Mouse (Mus musculus) testis, adult 2 months (tissue): Measurements from ENCODE around the gene Aven. TPM values are rescaled to one million over a fixed set of nuclear protein-coding genes. Genes with fewer than 3 reads are reported as not detected.

Source experiments
- H3K27ac ChIP-seq: fragments of 200-500 bp; 2 replicates; pipeline ENCODE4 v1.5.1; 2012; ENCODE audit warnings: low read depth, low read length; ENCODE audit not compliant: control insufficient read depth, insufficient read depth
- H3K27me3 ChIP-seq: fragments of 200-500 bp; 2 replicates; pipeline ENCODE4 v1.6.1; 2012; ENCODE audit warnings: mild to moderate bottlenecking, low read length, moderate library complexity; ENCODE audit not compliant: control insufficient read depth, insufficient read depth
- H3K36me3 ChIP-seq: fragments of 200-500 bp; 2 replicates; pipeline ENCODE4 v1.6.1; 2012; ENCODE audit warnings: mild to moderate bottlenecking, low read length; ENCODE audit not compliant: control insufficient read depth, insufficient read depth
- H3K4me1 ChIP-seq: fragments of 200-500 bp; 2 replicates; pipeline ENCODE4 v1.6.1; 2012; ENCODE audit warnings: low read length; ENCODE audit not compliant: control insufficient read depth, insufficient read depth
- H3K4me3 ChIP-seq: fragments of 200-500 bp; 2 replicates; pipeline ENCODE4 v1.5.1; 2012; ENCODE audit warnings: low read depth, mild to moderate bottlenecking, low read length, moderate library complexity, mixed read lengths; ENCODE audit not compliant: control insufficient read depth
- CTCF ChIP-seq: fragments of 200-500 bp; IDR thresholded peaks from 2 replicates; pipeline ENCODE4 v1.5.1; 2012; ENCODE audit warnings: low read depth, mild to moderate bottlenecking, inconsistent platforms, low read length, moderate library complexity; ENCODE audit not compliant: control insufficient read depth, insufficient read depth, insufficient replicate concordance
- POLR2A ChIP-seq: fragments of 200-500 bp; IDR thresholded peaks from 2 replicates; pipeline ENCODE4 v1.6.1; 2012; ENCODE audit warnings: low read depth, mild to moderate bottlenecking, inconsistent platforms, low read length, moderate library complexity; ENCODE audit not compliant: control insufficient read depth
- polyA plus RNA-seq: library from polyadenylated mRNA; depleted of rRNA; stranded (reverse); fragments of >200 nt; gene quantifications from 2 replicates; pipeline ENCODE4 v1.2.3, GENCODE M21; 2012

Gene Aven
- polyA plus RNA-seq, 1 experiment = 155 TPM

DNA sequence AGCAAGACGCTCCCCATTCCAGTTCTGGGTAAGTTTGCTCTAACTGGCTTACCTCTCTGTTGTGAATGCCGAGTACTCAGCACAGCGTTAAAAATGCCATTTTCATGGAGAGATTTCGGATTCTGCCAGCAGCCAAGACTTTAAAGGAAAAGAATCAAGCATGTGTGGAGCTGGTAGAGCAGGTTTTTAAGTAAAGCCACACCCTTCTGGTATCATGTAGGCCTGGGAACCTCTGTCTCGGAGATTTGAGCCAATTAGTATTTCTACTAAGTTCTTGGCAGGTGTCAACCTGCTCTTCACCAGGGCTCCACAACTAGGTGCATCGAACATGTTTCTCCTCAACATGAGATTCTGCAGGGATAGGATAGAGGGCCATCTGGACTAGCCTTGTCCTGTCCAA lies 16.2 kb upstream of the Aven start:
- Histone ChIP-seq H3K27ac (no peak overlapping the region), H3K4me1 (peaks cover 6% of the 10 kb centered on the region; the same call in 1 of the 2 replicates), H3K27me3 (no peaks in the 10 kb centered on the region), H3K4me3 (no peak overlapping the region), H3K36me3 (no peaks in the 10 kb centered on the region)
- TF ChIP-seq CTCF (no peak), POLR2A (no peak)

- Histone ChIP-seq H3K36me3 (no peaks in the 10 kb centered on the region), H3K4me3 (peak within 1 kb of the TSS; percentile 32), H3K27me3 (no peaks in the 10 kb centered on the region), H3K4me1 (peaks cover 6% of the 10 kb centered on the region; the same call in 1 of the 2 replicates), H3K27ac (no peak within 1 kb of the TSS)
- TF ChIP-seq CTCF (no peak), POLR2A (no peak)
These were observed 12.1 kb upstream of the Aven start, which contains the start of gene Chrm5 for GRCm38 (mm10) chr2:112480669-112481068. Chrm5 (minus strand) TSS chr2:112480769.

DNA sequence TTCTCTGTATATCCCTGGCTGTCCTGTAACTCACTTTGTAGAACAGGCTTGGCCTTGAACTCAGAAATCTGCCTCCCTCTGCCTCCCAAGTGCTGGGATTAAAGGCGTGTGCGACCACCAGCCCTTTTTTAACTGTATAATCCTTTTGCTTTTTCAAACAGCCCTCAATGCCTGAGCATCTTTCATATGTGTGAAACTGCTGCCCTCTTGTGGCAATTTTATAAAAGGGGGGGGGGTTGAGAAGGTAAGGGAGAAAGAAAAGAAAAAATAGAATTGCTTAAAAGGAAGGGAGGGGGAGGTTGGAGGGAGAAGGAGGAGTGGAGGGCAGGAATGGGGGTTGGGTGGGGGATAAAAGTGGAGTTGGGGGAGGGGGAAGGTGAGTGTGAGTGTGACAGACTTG lies 11.2 kb upstream of the Aven start:
- no peak for TF ChIP-seq CTCF
- no peak for TF ChIP-seq POLR2A
- no peak overlapping the region for H3K4me3 ChIP-seq

GRCm38 (mm10) chr2:112482533-112483333 lies 10.0 kb upstream of the Aven start:
- Histone ChIP-seq H3K27ac (no peak overlapping the region), H3K4me1 (peaks cover 6% of the 10 kb centered on the region; the same call in 1 of the 2 replicates), H3K4me3 (no peak overlapping the region), H3K27me3 (no peaks in the 10 kb centered on the region), H3K36me3 (no peaks in the 10 kb centered on the region)
- TF ChIP-seq CTCF (no peak), POLR2A (no peak)

More for the DNA sequence above, 11.2 kb upstream of the Aven start:
- Histone ChIP-seq H3K36me3 (no peaks in the 10 kb centered on the region), H3K27ac (no peak overlapping the region), H3K27me3 (no peaks in the 10 kb centered on the region), H3K4me1 (peaks cover 6% of the 10 kb centered on the region; the same call in 1 of the 2 replicates)

DNA sequence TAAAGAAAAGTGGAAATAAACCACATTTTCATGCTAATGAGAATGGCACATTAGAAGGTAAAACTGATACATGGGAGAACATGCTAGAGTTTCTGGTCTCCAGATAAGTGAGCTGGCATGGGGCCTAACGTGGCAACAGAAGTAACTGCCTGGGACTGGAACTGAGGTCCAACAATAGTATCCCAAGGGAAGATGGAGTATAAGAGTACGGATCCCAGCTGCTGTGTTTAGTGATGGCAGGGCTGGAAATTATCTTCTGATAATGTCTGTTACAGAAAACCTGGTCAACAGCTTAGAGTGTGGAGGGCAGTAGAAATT lies 9.5 kb upstream of the Aven start:
- no peak for TF ChIP-seq CTCF
- no peak for TF ChIP-seq POLR2A

DNA sequence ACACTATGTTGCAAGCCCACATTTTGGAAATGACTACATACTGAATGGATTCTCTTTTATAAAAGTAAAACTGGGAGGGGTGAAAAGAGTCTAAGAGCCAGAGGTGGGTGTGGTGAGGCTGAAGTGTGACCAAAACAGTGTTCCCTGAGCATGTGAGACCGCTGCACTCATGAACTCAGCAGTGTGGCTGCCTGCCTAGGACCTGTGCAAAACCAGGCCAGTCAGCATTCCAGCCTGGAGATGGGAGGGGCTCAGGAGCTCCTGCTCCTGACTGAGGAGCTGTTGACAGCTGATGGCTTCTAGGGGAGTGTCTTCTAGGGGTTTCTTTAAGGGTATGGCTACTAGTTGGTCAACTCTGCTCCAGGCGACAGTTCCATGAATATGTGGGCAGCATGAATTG lies 7.9 kb upstream of the Aven start:
- H3K36me3 ChIP-seq = no peaks in the 10 kb centered on the region
- no peak overlapping the region for H3K4me3 ChIP-seq
- peaks cover 5% of the 10 kb centered on the region; the same call in 1 of the 2 replicates for H3K4me1 ChIP-seq
- no peak overlapping the region for H3K27ac ChIP-seq
- no peaks in the 10 kb centered on the region for H3K27me3 ChIP-seq
- no peak for TF ChIP-seq CTCF
- no peak for TF ChIP-seq POLR2A

More for the DNA sequence above, 9.5 kb upstream of the Aven start:
- H3K4me1 ChIP-seq = peaks cover 6% of the 10 kb centered on the region; the same call in 1 of the 2 replicates
- no peaks in the 10 kb centered on the region for H3K27me3 ChIP-seq
- H3K27ac ChIP-seq = no peak overlapping the region
- no peaks in the 10 kb centered on the region for H3K36me3 ChIP-seq
- no peak overlapping the region for H3K4me3 ChIP-seq

DNA sequence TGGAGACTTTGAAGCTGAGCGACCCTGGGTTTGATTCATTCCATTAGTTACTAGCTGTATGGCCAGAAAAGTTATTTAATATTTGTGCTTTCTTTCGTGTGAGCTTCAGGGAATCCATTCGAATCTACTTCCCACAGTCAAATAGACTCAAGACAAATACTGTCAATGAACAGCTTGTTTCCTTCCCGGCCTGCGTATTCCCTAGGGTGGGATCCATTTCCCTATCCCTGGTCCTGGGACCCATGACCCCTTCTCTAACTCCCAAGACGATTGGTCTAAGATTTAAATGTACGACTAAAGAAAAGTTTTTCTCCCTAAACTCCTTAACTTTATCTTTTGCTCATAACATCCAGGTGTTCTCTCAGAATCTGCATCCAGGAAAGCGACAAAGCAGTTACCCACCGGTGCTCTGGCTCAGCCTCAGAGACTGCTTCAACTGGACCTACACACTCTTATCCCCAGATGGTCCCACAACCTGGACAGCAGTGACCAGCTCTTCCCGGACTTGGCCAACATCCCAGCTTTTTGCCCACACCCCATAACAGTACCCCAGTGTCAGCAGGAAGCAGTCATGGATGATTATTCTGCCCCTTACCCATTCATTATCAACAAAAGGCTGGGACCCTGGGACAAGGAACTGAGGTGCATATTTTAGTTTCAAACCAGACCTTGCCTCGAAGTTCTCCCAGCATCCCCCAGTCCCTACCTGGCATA lies 2.1 kb upstream of the Aven start:
- H3K27ac ChIP-seq = no peak overlapping the region
- no peaks in the 10 kb centered on the region for H3K27me3 ChIP-seq
- no peak overlapping the region for H3K4me3 ChIP-seq

More for the DNA sequence above, 2.1 kb upstream of the Aven start:
- no peaks in the 10 kb centered on the region; the same call in none of the 2 replicates for H3K4me1 ChIP-seq
- no peaks in the 10 kb centered on the region for H3K36me3 ChIP-seq
- TF ChIP-seq CTCF = no peak
- TF ChIP-seq POLR2A = no peak
